Mouse (Mus musculus): ENCODE measurements around the gene Sf3a2. TPM values are rescaled to one million over a fixed set of nuclear protein-coding genes. Genes with fewer than 3 reads are reported as not detected.

Gene Sf3a2
- polyA plus RNA-seq, 1 experiment from 2014 or later, result 30.1 TPM

- Histone ChIP-seq H3K27ac (ENCODE audit: low read length) (no peak overlapping the region), H3K36me3 (ENCODE audit: control insufficient read depth, insufficient read depth) (peaks cover 82% of the 10 kb centered on the region), H3K4me1 (ENCODE audit: control insufficient read depth, low read depth, low read length) (no peaks in the 10 kb centered on the region), H3K4me2 (ENCODE audit: low read depth, low read length) (no peak overlapping the region), H3K4me3 (ENCODE audit: low read depth, low read length) (no peak overlapping the region), H3K9ac (ENCODE audit: low read depth, low read length) (no peak overlapping the region), H3K9me3 (replicated peaks; ENCODE audit: control insufficient read depth, low read length) (no peaks in the 10 kb centered on the region), H3K27me3 (ENCODE audit: control insufficient read depth, insufficient read depth, low read depth, low read length) (no peaks in the 10 kb centered on the region)
- ATAC-seq (ENCODE audit: low read depth), result no peak
- WGBS (ENCODE audit: insufficient replicate concordance), result 89% methylated on average over 11 of the region's 11 CpGs
These were observed 12.0 kb upstream of the Sf3a2 start for GRCm38 (mm10) chr10:80785963-80786362.

DNA sequence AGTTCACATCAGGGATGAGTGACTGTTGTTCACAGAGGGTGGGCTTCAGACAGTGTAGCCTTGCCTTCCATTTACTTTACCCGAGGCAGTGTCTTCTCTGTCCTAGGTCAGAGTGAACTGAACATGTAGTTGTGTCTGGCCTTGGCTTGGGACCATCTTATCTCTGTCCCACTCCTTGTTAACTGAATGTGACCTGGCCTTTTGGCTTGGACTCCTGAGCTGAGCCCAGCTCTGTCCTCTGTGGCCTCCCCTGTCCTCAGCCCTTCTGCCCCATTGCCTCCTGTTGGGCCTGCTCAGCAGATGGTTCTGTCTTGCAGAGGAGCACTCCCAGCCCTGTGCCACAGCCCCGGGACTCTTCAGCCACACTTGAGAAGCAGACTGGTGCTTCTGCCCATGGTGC is 10.5 kb upstream of the Sf3a2 start:
- Histone ChIP-seq H3K27me3 (ENCODE audit: control insufficient read depth, insufficient read depth, low read depth, low read length) (no peaks in the 10 kb centered on the region), H3K4me2 (ENCODE audit: low read depth, low read length) (no peak overlapping the region), H3K4me1 (ENCODE audit: control insufficient read depth, low read depth, low read length) (no peaks in the 10 kb centered on the region), H3K36me3 (ENCODE audit: control insufficient read depth, insufficient read depth) (peaks cover 86% of the 10 kb centered on the region), H3K9ac (ENCODE audit: low read depth, low read length) (no peak overlapping the region), H3K27ac (ENCODE audit: low read length) (no peak overlapping the region), H3K4me3 (ENCODE audit: low read depth, low read length) (no peak overlapping the region), H3K9me3 (replicated peaks; ENCODE audit: control insufficient read depth, low read length) (no peaks in the 10 kb centered on the region)
- WGBS (ENCODE audit: insufficient replicate concordance), result 67% methylated on average over 2 of the region's 2 CpGs
- ATAC-seq (ENCODE audit: low read depth), result no peak

DNA sequence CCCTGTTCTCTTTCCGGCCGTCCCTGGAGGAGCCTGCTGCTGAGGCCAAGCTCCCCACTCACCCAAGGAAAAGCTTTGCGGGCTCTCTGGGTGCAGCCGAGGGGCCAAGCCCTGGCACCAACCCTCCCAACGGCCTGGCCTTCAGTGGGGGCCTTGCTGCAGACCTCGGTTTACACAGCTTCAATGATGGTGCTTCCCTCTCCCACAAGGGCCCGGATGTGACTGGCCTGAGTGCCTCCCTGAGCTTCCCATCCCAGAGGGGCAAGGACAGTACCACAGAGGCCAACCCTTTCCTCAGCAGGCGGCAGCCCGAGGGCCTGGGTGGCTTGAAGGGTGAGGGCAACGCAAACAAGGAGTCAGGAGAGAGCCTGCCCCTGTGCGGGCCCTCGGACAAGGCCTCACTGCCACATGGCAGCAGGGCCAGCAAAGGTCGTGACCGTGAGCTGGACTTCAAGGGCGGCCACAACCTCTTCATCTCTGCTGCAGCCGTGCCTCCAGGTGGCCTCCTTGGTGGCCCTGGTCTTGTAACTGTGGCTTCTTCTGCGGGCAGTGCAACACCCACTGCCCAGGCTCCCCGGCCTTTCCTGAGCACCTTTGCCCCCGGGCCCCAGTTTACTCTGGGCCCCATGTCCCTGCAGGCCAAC is 7.1 kb upstream of the Sf3a2 start:
- ATAC-seq (ENCODE audit: low read depth), result no peak
- Histone ChIP-seq H3K4me1 (ENCODE audit: control insufficient read depth, low read depth, low read length) (peaks cover under 1% of the 10 kb centered on the region; the same call in 1 of the 2 replicates), H3K4me3 (ENCODE audit: low read depth, low read length) (no peak overlapping the region), H3K27ac (ENCODE audit: low read length) (no peak overlapping the region), H3K9ac (ENCODE audit: low read depth, low read length) (no peak overlapping the region), H3K9me3 (replicated peaks; ENCODE audit: control insufficient read depth, low read length) (no peaks in the 10 kb centered on the region), H3K36me3 (ENCODE audit: control insufficient read depth, insufficient read depth) (peaks cover 77% of the 10 kb centered on the region), H3K4me2 (ENCODE audit: low read depth, low read length) (no peak overlapping the region), H3K27me3 (ENCODE audit: control insufficient read depth, insufficient read depth, low read depth, low read length) (no peaks in the 10 kb centered on the region)
- 83% methylated on average over 19 of the region's 19 CpGs for WGBS (ENCODE audit: insufficient replicate concordance)

DNA sequence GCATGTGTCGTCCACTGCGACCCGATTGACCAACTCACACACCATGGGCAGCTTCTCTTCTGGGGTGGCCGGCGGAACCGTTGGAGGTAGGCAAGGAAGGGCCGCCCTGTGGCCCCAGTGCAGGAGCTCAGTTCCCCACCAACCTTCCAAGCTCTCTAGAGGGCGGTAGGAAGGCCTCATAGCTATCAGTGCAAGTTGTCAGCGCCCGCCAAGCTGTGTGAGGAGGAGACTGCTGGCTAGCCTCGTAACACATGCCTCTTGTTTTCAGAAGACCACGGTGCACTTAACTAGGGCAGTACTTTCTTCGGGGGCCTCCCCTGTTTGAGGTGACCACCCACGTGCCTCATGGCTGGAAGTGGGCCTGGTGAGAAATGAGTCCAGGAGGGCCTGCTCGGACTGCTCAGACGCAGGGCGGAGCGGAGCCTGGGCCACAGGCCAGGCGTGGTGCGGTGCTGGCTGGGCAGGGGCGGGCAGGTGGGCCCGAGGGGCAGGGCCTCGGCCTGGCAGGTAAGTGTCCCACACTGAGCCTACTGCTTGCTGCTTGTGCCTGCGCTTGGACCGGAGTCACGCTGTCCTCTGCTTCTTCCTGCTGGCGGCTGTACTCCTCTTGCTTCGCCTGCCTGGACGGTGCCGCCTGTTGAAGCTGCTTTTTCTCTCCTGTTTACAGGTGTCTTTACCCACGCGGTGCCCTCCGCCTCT is 6.4 kb upstream of the Sf3a2 start:
- no peak for ATAC-seq (ENCODE audit: low read depth)
- H3K4me2 ChIP-seq (ENCODE audit: low read depth, low read length), result no peak overlapping the region
- H3K27ac ChIP-seq (ENCODE audit: low read length), result no peak overlapping the region
- no peaks in the 10 kb centered on the region for H3K27me3 ChIP-seq (ENCODE audit: control insufficient read depth, insufficient read depth, low read depth, low read length)
- H3K4me1 ChIP-seq (ENCODE audit: control insufficient read depth, low read depth, low read length), result peaks cover 8% of the 10 kb centered on the region
- H3K9ac ChIP-seq (ENCODE audit: low read depth, low read length), result no peak overlapping the region
- H3K36me3 ChIP-seq (ENCODE audit: control insufficient read depth, insufficient read depth), result peaks cover 78% of the 10 kb centered on the region
- H3K9me3 ChIP-seq (replicated peaks; ENCODE audit: control insufficient read depth, low read length), result no peaks in the 10 kb centered on the region
- H3K4me3 ChIP-seq (ENCODE audit: low read depth, low read length), result no peak overlapping the region
- 75% methylated on average over 33 of the region's 33 CpGs for WGBS (ENCODE audit: insufficient replicate concordance)

GRCm38 (mm10) chr10:80792175-80793032 is 5.6 kb upstream of the Sf3a2 start:
- H3K4me1 ChIP-seq (ENCODE audit: control insufficient read depth, low read depth, low read length), result peaks cover 15% of the 10 kb centered on the region
- no peak overlapping the region for H3K4me3 ChIP-seq (ENCODE audit: low read depth, low read length)
- H3K27me3 ChIP-seq (ENCODE audit: control insufficient read depth, insufficient read depth, low read depth, low read length), result no peaks in the 10 kb centered on the region
- H3K27ac ChIP-seq (ENCODE audit: low read length), result no peak overlapping the region
- 57% methylated on average over 41 of the region's 41 CpGs for WGBS (ENCODE audit: insufficient replicate concordance)
- ATAC-seq (ENCODE audit: low read depth), result no peak
- no peak overlapping the region for H3K9ac ChIP-seq (ENCODE audit: low read depth, low read length)
- peaks cover 73% of the 10 kb centered on the region for H3K36me3 ChIP-seq (ENCODE audit: control insufficient read depth, insufficient read depth)
- no peak overlapping the region for H3K4me2 ChIP-seq (ENCODE audit: low read depth, low read length)
- H3K9me3 ChIP-seq (replicated peaks; ENCODE audit: control insufficient read depth, low read length), result no peaks in the 10 kb centered on the region

DNA sequence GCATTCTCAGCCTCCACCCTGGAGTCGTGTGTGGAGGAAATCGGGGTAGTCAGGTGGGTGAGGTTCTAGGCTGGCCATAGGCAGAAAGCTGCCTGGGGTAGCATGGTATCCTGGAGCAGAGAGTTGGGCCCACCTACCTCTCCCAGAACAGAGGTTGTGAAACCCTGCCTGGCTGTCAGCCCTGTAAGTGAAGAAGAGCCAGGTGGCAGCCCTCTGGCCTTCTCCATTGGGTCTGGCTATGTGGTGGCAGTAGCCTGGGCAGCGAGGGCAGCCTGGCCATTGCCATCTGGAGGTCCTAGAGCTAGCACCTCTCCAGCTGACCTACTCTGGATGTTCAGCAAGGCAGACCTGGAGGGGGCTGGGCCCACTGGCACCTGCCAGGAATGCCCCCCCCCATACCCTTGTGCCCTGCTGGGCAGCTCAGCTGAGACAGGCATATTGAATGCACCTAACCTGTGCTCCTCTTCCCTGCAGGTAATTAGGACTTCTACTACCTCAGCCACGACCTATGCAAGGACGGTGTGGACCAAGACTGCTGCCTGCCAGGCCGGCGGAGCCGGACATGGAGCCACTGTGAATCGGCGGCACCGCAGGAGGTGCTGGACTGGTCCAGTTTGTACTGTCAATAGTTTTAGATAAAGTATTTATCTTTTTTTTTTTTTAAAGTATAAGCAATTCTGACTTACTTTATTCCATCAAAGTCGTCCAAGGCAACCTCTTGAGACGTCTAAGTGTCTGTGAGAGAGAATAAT is 4.8 kb upstream of the Sf3a2 start:
- no peaks in the 10 kb centered on the region for H3K27me3 ChIP-seq (ENCODE audit: control insufficient read depth, insufficient read depth, low read depth, low read length)
- peaks cover 15% of the 10 kb centered on the region for H3K4me1 ChIP-seq (ENCODE audit: control insufficient read depth, low read depth, low read length)
- no peak overlapping the region for H3K4me2 ChIP-seq (ENCODE audit: low read depth, low read length)
- ATAC-seq (ENCODE audit: low read depth), result no peak
- 85% methylated on average over 13 of the region's 13 CpGs for WGBS (ENCODE audit: insufficient replicate concordance)
- no peak overlapping the region for H3K27ac ChIP-seq (ENCODE audit: low read length)
- no peak overlapping the region for H3K4me3 ChIP-seq (ENCODE audit: low read depth, low read length)
- peaks cover 65% of the 10 kb centered on the region for H3K36me3 ChIP-seq (ENCODE audit: control insufficient read depth, insufficient read depth)
- no peak overlapping the region for H3K9ac ChIP-seq (ENCODE audit: low read depth, low read length)
- no peaks in the 10 kb centered on the region for H3K9me3 ChIP-seq (replicated peaks; ENCODE audit: control insufficient read depth, low read length)

DNA sequence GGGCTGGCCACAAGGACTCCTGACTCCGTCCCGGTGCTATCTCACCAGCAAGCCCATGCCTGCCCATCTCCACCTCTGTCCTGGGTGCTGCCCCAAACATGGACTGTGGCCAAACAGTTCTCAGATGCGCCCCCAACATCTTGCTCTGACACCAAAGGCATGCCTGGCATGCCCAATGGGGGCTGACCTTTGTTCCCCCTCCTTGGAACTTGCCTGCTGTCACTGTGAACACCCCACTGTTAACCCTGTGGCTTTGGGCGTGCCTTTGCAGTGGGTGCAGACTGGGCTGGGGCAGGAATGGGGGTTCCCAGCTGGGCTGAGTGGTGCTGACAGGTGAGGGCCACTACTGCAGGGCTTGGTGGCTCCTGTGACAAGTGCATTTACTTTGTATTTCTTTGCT is 4.2 kb upstream of the Sf3a2 start:
- H3K27ac ChIP-seq (ENCODE audit: low read length), result no peak overlapping the region
- WGBS (ENCODE audit: insufficient replicate concordance), result 73% methylated on average over 4 of the region's 4 CpGs
- no peak overlapping the region for H3K9ac ChIP-seq (ENCODE audit: low read depth, low read length)
- ATAC-seq (ENCODE audit: low read depth), result no peak
- H3K4me1 ChIP-seq (ENCODE audit: control insufficient read depth, low read depth, low read length), result peaks cover 15% of the 10 kb centered on the region
- H3K9me3 ChIP-seq (replicated peaks; ENCODE audit: control insufficient read depth, low read length), result no peaks in the 10 kb centered on the region
- H3K4me3 ChIP-seq (ENCODE audit: low read depth, low read length), result no peak overlapping the region
- H3K27me3 ChIP-seq (ENCODE audit: control insufficient read depth, insufficient read depth, low read depth, low read length), result no peaks in the 10 kb centered on the region
- no peak overlapping the region for H3K4me2 ChIP-seq (ENCODE audit: low read depth, low read length)
- peaks cover 59% of the 10 kb centered on the region for H3K36me3 ChIP-seq (ENCODE audit: control insufficient read depth, insufficient read depth)

DNA sequence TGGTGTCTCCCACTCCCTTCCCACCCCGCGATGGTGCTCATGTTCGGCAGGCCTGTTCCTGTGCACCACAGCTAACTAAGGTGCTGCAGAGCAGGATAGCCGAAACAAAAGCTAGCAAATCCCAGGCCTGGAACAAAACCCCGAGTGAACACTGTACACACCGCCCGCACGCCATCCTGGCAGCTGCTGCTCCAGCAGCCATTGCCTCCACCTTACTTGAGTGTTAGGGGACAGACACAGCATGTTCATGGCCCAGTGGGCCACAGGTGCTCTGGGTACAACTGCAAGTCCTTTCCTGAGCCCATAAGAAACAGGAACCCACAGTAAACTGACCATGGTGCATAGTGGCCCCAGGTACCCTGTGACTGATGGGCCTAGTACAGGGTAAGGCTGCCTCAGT is 3.2 kb upstream of the Sf3a2 start:
- H3K36me3 ChIP-seq (ENCODE audit: control insufficient read depth, insufficient read depth), result peaks cover 51% of the 10 kb centered on the region
- no peak overlapping the region for H3K9ac ChIP-seq (ENCODE audit: low read depth, low read length)
- 79% methylated on average over 8 of the region's 8 CpGs for WGBS (ENCODE audit: insufficient replicate concordance)
- ATAC-seq (ENCODE audit: low read depth), result no peak
- no peak overlapping the region for H3K27ac ChIP-seq (ENCODE audit: low read length)
- H3K4me2 ChIP-seq (ENCODE audit: low read depth, low read length), result no peak overlapping the region
- no peaks in the 10 kb centered on the region for H3K27me3 ChIP-seq (ENCODE audit: control insufficient read depth, insufficient read depth, low read depth, low read length)
- H3K4me3 ChIP-seq (ENCODE audit: low read depth, low read length), result no peak overlapping the region
- H3K4me1 ChIP-seq (ENCODE audit: control insufficient read depth, low read depth, low read length), result peaks cover 20% of the 10 kb centered on the region
- no peaks in the 10 kb centered on the region for H3K9me3 ChIP-seq (replicated peaks; ENCODE audit: control insufficient read depth, low read length)
